Comparison of ENCODE assay signal across 19 mouse cellular contexts in the genomic region with DNA sequence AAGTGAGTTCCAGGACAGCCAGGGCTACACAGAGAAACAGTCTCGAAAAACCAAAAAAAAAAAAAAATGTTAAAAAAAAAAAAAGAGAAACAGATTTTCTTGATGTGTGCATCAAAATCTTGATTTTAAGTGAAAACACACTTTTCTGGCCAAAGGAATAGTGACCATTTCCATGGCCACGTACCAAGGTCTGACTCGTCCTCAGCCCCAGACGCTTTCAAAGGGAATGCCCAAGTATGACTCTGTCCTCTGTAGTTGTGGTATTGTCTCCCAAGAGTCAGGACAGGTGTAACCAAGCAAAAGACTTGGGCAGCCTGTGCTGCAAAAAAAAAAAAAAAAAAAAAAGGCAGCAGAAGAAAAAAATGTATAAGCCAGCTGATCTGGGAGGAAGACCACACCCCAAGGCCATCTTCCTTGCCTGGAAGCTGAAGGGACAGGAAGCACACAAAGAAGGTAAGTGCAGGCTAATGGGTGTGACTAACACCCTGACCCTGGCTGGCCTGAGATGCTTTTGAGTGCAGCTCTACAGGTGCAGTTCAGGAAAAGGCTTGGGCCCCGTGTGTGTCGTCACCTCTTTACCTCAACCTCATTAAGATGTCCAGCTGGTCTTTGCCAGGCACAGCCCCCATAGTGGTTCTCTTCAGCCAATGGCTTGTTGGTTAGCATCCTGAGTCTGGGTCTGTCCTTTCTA. TPM values are rescaled to one million over a fixed set of nuclear protein-coding genes. Genes with fewer than 3 reads are reported as not detected.
DNase-seq lines count a peak whose midpoint lies in the region; TF ChIP-seq lines count a peak whose summit lies in the region.
"Had no signal": no experiment of that assay in that cellular context is flagged by ENCODE, and none has a peak within 500 bp of the region (broad histone marks: within the 10 kb centered on the region; RNA-seq: fewer than 3 reads in every experiment).

No protein-coding gene starts in this region.

- peaks cover 32% of the 10 kb centered on the region for H3K79me2 ChIP-seq in myocyte (ENCODE audit: control insufficient read depth, insufficient read depth)

- no peak overlapping the region for H3K4me3 ChIP-seq in myocyte
- H3K4me3 ChIP-seq: forebrain, embryonic 13.5 days; heart, embryonic 13.5 days; left cerebral cortex, adult 2 months; liver, embryonic 12.5 days; neural tube, embryonic 12.5 days had no signal

- TF ChIP-seq POLR2A in myocyte (IDR thresholded peaks at IDR 0.05; ENCODE audit: insufficient read length, low read depth): no peak

- no peaks in the 10 kb centered on the region for H3K27me3 ChIP-seq in myocyte (ENCODE audit: control insufficient read depth, insufficient read depth, insufficient read length)
- H3K27me3 ChIP-seq: forebrain, embryonic 13.5 days; heart, embryonic 13.5 days; liver, embryonic 12.5 days; megakaryocyte, embryonic 14.5 days; neural tube, embryonic 12.5 days had no signal

- H3K36me3 ChIP-seq in myocyte (ENCODE audit: control insufficient read depth, insufficient read depth): peaks cover 32% of the 10 kb centered on the region

- H3ac ChIP-seq in myocyte (ENCODE audit: control insufficient read depth, insufficient read length): no peak overlapping the region

- DNase-seq in heart, adult 11 months: peak; percentile 94
- DNase-seq in heart, adult 9 months (ENCODE audit: low spot score in 2 of 2): no peak
- DNase-seq in testis, postnatal 10 days (ENCODE audit: low spot score): peak; percentile 27
- DNase-seq in testis, postnatal 14 days (ENCODE audit: low spot score): no peak
- peak; percentile 61 for DNase-seq in NIH3T3 (ENCODE audit: low read depth)
- no peak for DNase-seq in layer of hippocampus, adult 8-10 months (ENCODE audit: low spot score in 2 of 2)
- no peak for DNase-seq in adrenal gland, postnatal 4 days (ENCODE audit: low spot score in 2 of 2)
- DNase-seq: adrenal gland, postnatal 10 days; cerebellum, postnatal 14 days; layer of hippocampus, adult 9-11 months; lung, adult 2 months; right cerebral cortex, adult 18-20 months had no signal

- no peak overlapping the region for H3K4me2 ChIP-seq in myocyte (ENCODE audit: low read depth)
- H3K4me2 ChIP-seq: forebrain, embryonic 13.5 days; heart, embryonic 13.5 days; liver, embryonic 12.5 days; neural tube, embryonic 12.5 days had no signal

TF ChIP-seq in myocyte, 11 proteins besides CTCF, POLR2A, EP300 and RAD21:
- no peak for TF ChIP-seq REST (IDR thresholded peaks at IDR 0.05; ENCODE audit: insufficient read depth, insufficient read length)
- TF ChIP-seq E2F4 (IDR thresholded peaks at IDR 0.05; ENCODE audit: insufficient read depth): no peak
- TF ChIP-seq MAX (IDR thresholded peaks at IDR 0.05; ENCODE audit: low read depth): no peak
- TF ChIP-seq POLR2AphosphoS2 (IDR thresholded peaks at IDR 0.05; ENCODE audit: insufficient read length, low read depth): peak; percentile 57
TF ChIP-seq in myocyte: peak in this region for 1.

RNA-seq across cellular contexts. Expression of gene Cep68, which starts 6.7 kb away (rescaled TPM):
- 9.3 TPM for polyA plus RNA-seq in myocyte (2012; fragmentation: generic; extraction: Trizol)
- 10 to 100 TPM; 33.4 to 37.1 (median 34.7) TPM for total RNA-seq in layer of hippocampus, adult 8-10 months (2022)
- total RNA-seq in adrenal gland, postnatal 4 days (2021): 10 to 100 TPM; 37.0 to 37.3 TPM

RNA-seq across cellular contexts. Expression of gene Rab1a, which starts 41.3 kb away (rescaled TPM):
- 107 TPM for polyA plus RNA-seq in myocyte (2012; fragmentation: generic; extraction: Trizol)
- 100 to 1,000 TPM; 150 to 170 (median 163) TPM for total RNA-seq in layer of hippocampus, adult 8-10 months (2022)
- total RNA-seq in adrenal gland, postnatal 4 days (2021): 100 to 1,000 TPM; 153 to 164 TPM

Comparison
In these comparisons a context has a peak if more than half of its experiments do, and no peak if none do; other contexts are left out.
1. DNase-seq: peak in heart, adult 11 months (single experiment), testis, postnatal 10 days (single experiment) and NIH3T3 (single experiment); none in heart, adult 9 months (0 of 2), testis, postnatal 14 days (single experiment), layer of hippocampus, adult 8-10 months (0 of 2) and adrenal gland, postnatal 4 days (0 of 2).